Mouse (Mus musculus): ENCODE results near the gene Rnf6. TPM values are rescaled to one million over a fixed set of nuclear protein-coding genes. Genes with fewer than 3 reads are reported as not detected.

Rnf6 gene
- polyA plus RNA-seq (2015; fragmentation: Nextera tagmentation; extraction: Ambion mirVana): 26.2 and 27.9 TPM in 2 replicates

- Histone ChIP-seq H3K4me2 (replicated peaks) (peak within 1 kb of the TSS; percentile 64), H3K36me3 (peaks cover 27% of the 10 kb centered on the region), H3K4me1 (replicated peaks) (peaks cover 22% of the 10 kb centered on the region), H3K27ac (peak within 1 kb of the TSS; percentile 98), H3K9ac (replicated peaks) (peak within 1 kb of the TSS; percentile 85), H3K4me3 (replicated peaks) (peak within 1 kb of the TSS; percentile 79), H3K9me3 (no peaks in the 10 kb centered on the region), H3K27me3 (no peaks in the 10 kb centered on the region)
- peak; percentile 99 for ATAC-seq
- WGBS: under 1% methylated on average over 65 of the region's 67 CpGs
Observed at GRCm38 (mm10) chr5:146220879-146221714, at the start of gene Rnf6. TSS of gene Rnf6 (minus strand) at chr5:146221555.

- H3K9ac ChIP-seq (replicated peaks): no peak overlapping the region
- 85% methylated on average over 9 of the region's 9 CpGs for WGBS
- no peaks in the 10 kb centered on the region for H3K9me3 ChIP-seq
- H3K4me2 ChIP-seq (replicated peaks): no peak overlapping the region
- ATAC-seq: no peak
- peaks cover 19% of the 10 kb centered on the region for H3K36me3 ChIP-seq
- no peaks in the 10 kb centered on the region for H3K4me1 ChIP-seq (replicated peaks)
- H3K4me3 ChIP-seq (replicated peaks): no peak overlapping the region
- no peaks in the 10 kb centered on the region for H3K27me3 ChIP-seq
- H3K27ac ChIP-seq: no peak overlapping the region
Observed at GRCm38 (mm10) chr5:146270593-146270992, 49.2 kb upstream of the Rnf6 start.

GRCm38 (mm10) chr5:146267776-146268175, 46.4 kb upstream of the Rnf6 start:
- H3K27me3 ChIP-seq: no peaks in the 10 kb centered on the region
- no peaks in the 10 kb centered on the region for H3K9me3 ChIP-seq
- no peak overlapping the region for H3K4me3 ChIP-seq (replicated peaks)
- no peaks in the 10 kb centered on the region for H3K4me1 ChIP-seq (replicated peaks)
- WGBS: 89% methylated on average over 7 of the region's 7 CpGs
- no peak overlapping the region for H3K4me2 ChIP-seq (replicated peaks)
- no peak overlapping the region for H3K27ac ChIP-seq
- H3K36me3 ChIP-seq: peaks cover 9% of the 10 kb centered on the region
- ATAC-seq: no peak
- H3K9ac ChIP-seq (replicated peaks): no peak overlapping the region

- H3K4me2 ChIP-seq (replicated peaks): no peak overlapping the region
- no peak for ATAC-seq
- 68% methylated on average over 4 of the region's 6 CpGs for WGBS
- no peaks in the 10 kb centered on the region for H3K4me1 ChIP-seq (replicated peaks)
- H3K27me3 ChIP-seq: no peaks in the 10 kb centered on the region
- peaks cover 13% of the 10 kb centered on the region for H3K36me3 ChIP-seq
- H3K4me3 ChIP-seq (replicated peaks): no peak overlapping the region
- no peak overlapping the region for H3K9ac ChIP-seq (replicated peaks)
- no peaks in the 10 kb centered on the region for H3K9me3 ChIP-seq
- H3K27ac ChIP-seq: no peak overlapping the region
Observed at GRCm38 (mm10) chr5:146265934-146266591, 44.7 kb upstream of the Rnf6 start.

- Histone ChIP-seq H3K27ac (no peak overlapping the region), H3K9ac (replicated peaks) (no peak overlapping the region), H3K4me3 (replicated peaks) (no peak overlapping the region), H3K4me2 (replicated peaks) (no peak overlapping the region), H3K36me3 (peaks cover 31% of the 10 kb centered on the region), H3K9me3 (no peaks in the 10 kb centered on the region), H3K27me3 (no peaks in the 10 kb centered on the region), H3K4me1 (replicated peaks) (no peaks in the 10 kb centered on the region)
- 59% methylated on average over 9 of the region's 9 CpGs for WGBS
- ATAC-seq: no peak
Observed at GRCm38 (mm10) chr5:146260003-146260402, 38.6 kb upstream of the Rnf6 start.

- Histone ChIP-seq H3K4me1 (replicated peaks) (no peaks in the 10 kb centered on the region), H3K9me3 (no peaks in the 10 kb centered on the region), H3K4me3 (replicated peaks) (no peak overlapping the region), H3K36me3 (peaks cover 7% of the 10 kb centered on the region), H3K4me2 (replicated peaks) (no peak overlapping the region), H3K27me3 (no peaks in the 10 kb centered on the region), H3K27ac (no peak overlapping the region), H3K9ac (replicated peaks) (no peak overlapping the region)
- 86% methylated on average over 5 of the region's 5 CpGs for WGBS
- no peak for ATAC-seq
Observed at GRCm38 (mm10) chr5:146253644-146254043, 32.3 kb upstream of the Rnf6 start.

GRCm38 (mm10) chr5:146251663-146252429, 30.5 kb upstream of the Rnf6 start:
- Histone ChIP-seq H3K4me3 (replicated peaks) (no peak overlapping the region), H3K9ac (replicated peaks) (no peak overlapping the region), H3K4me1 (replicated peaks) (peaks cover 8% of the 10 kb centered on the region; the same call in 1 of the 2 replicates), H3K4me2 (replicated peaks) (no peak overlapping the region), H3K36me3 (0 out of 2 replicates have a peak, but pooled peaks cover 2% of the 10 kb centered on the region), H3K27ac (no peak overlapping the region), H3K9me3 (no peaks in the 10 kb centered on the region), H3K27me3 (no peaks in the 10 kb centered on the region)
- WGBS: 91% methylated on average over 5 of the region's 5 CpGs
- ATAC-seq: no peak

- H3K36me3 ChIP-seq: 0 out of 2 replicates have a peak, but pooled peaks cover 2% of the 10 kb centered on the region
Observed at GRCm38 (mm10) chr5:146250369-146251075, 29.2 kb upstream of the Rnf6 start.

GRCm38 (mm10) chr5:146248746-146249145, 27.4 kb upstream of the Rnf6 start:
- Histone ChIP-seq H3K27me3 (no peaks in the 10 kb centered on the region), H3K9ac (replicated peaks) (no peak overlapping the region), H3K4me1 (replicated peaks) (peaks cover 8% of the 10 kb centered on the region; the same call in 1 of the 2 replicates), H3K9me3 (no peaks in the 10 kb centered on the region), H3K27ac (no peak overlapping the region), H3K36me3 (0 out of 2 replicates have a peak, but pooled peaks cover 2% of the 10 kb centered on the region), H3K4me2 (replicated peaks) (no peak overlapping the region), H3K4me3 (replicated peaks) (no peak overlapping the region)
- no peak for ATAC-seq
- 93% methylated on average over 10 of the region's 10 CpGs for WGBS

More at GRCm38 (mm10) chr5:146250369-146251075, 29.2 kb upstream of the Rnf6 start:
- no peak overlapping the region for H3K27ac ChIP-seq
- H3K9ac ChIP-seq (replicated peaks): no peak overlapping the region
- peaks cover 8% of the 10 kb centered on the region; the same call in 1 of the 2 replicates for H3K4me1 ChIP-seq (replicated peaks)
- H3K4me3 ChIP-seq (replicated peaks): no peak overlapping the region
- no peak overlapping the region for H3K4me2 ChIP-seq (replicated peaks)
- no peaks in the 10 kb centered on the region for H3K27me3 ChIP-seq
- WGBS: 94% methylated on average over 12 of the region's 12 CpGs
- no peak for ATAC-seq
- no peaks in the 10 kb centered on the region for H3K9me3 ChIP-seq

- ATAC-seq: no peak
- Histone ChIP-seq H3K4me3 (replicated peaks) (no peak overlapping the region), H3K27ac (no peak overlapping the region), H3K9me3 (no peaks in the 10 kb centered on the region), H3K4me1 (replicated peaks) (peaks cover 8% of the 10 kb centered on the region; the same call in 1 of the 2 replicates), H3K27me3 (no peaks in the 10 kb centered on the region), H3K4me2 (replicated peaks) (no peak overlapping the region), H3K9ac (replicated peaks) (no peak overlapping the region), H3K36me3 (0 out of 2 replicates have a peak, but pooled peaks cover 2% of the 10 kb centered on the region)
- 33% methylated on average over 5 of the region's 5 CpGs for WGBS
Observed at GRCm38 (mm10) chr5:146247709-146248108, 26.4 kb upstream of the Rnf6 start.

- 0 out of 2 replicates have a peak, but pooled peaks cover 2% of the 10 kb centered on the region for H3K36me3 ChIP-seq
- H3K4me2 ChIP-seq (replicated peaks): no peak overlapping the region
- no peaks in the 10 kb centered on the region for H3K27me3 ChIP-seq
- no peak for ATAC-seq
- no peak overlapping the region for H3K27ac ChIP-seq
- H3K4me1 ChIP-seq (replicated peaks): peaks cover 8% of the 10 kb centered on the region; the same call in 1 of the 2 replicates
- 97% methylated on average over 1 of the region's 1 CpGs for WGBS
- H3K9me3 ChIP-seq: no peaks in the 10 kb centered on the region
- H3K4me3 ChIP-seq (replicated peaks): no peak overlapping the region
- no peak overlapping the region for H3K9ac ChIP-seq (replicated peaks)
Observed at GRCm38 (mm10) chr5:146246386-146246785, 25.0 kb upstream of the Rnf6 start.
